Mouse (Mus musculus) spleen, postnatal 14 days (tissue): Measurements from ENCODE around the gene Klk1b5.

Experiments
- DNase-seq, 2 experiments: peaks; one replicate each; pipeline ENCODE4 v3.0.0; 2021 to 2022; ENCODE audit warnings: low spot score in 2 of 2

Klk1b5 gene

DNA sequence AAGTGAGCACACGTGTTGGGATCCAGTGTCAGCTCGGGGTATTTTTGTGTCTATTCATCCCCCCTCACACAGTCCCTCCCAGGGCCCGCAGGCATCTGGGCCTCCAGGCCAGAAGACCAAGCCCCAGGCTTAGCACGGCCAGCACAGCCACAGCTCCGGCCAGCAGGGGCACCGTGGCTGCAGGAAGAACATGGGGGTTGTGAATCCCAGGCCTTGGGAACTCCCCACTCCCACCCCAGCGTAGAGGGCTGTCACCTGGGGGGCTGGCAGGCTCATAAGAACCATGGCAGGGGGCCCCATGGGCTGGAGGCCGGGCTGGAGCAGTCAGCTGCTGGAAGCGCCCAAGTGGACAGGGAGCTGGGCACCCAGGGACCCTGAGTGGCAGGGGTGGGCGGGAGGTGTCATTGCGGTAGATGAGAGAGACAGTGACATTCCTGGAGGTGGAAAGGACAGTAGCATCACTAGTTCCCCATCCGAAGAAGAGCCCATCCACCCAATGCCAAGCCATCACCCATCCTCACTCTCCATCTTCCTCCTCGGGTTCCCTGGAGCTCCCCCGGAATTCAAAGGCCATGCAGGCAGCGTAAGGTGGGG is 37.4 kb downstream of the Klk1b5 start:
- DNase-seq = no peak

DNA sequence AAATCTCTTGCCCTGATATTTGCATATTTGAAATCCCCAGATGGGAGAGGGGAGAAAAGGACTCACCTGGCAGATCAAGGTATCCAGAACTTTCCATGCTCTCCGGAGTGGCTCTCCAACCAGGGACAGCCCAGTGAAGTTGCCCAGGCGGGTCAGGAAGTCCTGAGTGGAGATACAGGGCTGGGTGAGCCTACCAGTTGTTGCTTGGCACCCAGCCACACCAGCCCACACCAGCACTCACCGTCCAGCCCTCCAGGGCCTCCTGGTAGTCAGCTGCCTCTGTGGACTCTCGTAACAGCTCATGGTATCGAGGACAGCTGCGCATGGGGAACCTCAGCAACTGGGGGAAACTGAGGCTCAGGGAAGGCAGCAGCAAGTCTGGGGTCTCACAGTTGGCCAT is 39.2 kb downstream of the Klk1b5 start:
- DNase-seq = no peak

DNA sequence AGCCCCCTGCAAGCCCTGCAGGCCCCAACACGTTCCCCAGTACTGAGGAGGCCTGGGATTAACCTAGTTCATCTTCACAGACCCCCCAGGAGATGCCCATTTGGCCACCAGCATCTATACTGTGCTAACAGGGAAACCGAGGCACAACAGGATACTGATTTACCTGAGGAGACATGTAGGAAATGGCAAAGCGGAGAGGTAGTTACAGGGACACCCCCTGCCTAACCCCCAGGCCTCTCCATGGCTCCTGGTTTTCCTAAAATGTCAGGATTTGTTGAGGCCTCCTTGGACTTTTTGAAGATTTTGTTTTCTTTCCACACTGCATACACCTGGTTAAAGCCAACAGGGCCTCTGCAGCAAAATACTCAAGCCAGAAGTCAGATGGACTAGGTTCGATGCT is 41.5 kb downstream of the Klk1b5 start, which contains the start of gene Acp4:
Gene Acp4, minus strand, starts transcription at position 101 of the 400 bp plus-strand sequence.
- no peak for DNase-seq

DNA sequence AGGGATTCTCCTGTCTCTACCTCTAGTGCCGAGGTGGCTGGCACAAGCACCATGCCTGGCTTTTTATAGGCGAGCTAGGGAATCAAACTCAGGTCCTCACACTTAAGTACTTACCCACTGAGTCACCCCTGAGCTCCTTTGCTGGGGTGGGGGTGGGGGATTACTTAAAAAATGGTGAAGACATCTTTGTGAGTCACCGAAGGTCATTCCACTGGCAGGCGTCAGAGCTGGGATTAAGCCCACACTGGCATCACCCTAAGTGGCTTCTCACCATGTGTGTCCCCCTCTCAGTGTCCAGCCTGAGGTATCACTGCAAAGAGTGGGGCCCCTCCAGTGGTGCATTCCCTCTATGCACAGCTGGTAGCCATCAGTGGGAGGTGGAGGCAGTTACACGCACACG is 44.7 kb downstream of the Klk1b5 start:
- DNase-seq = no peak

DNA sequence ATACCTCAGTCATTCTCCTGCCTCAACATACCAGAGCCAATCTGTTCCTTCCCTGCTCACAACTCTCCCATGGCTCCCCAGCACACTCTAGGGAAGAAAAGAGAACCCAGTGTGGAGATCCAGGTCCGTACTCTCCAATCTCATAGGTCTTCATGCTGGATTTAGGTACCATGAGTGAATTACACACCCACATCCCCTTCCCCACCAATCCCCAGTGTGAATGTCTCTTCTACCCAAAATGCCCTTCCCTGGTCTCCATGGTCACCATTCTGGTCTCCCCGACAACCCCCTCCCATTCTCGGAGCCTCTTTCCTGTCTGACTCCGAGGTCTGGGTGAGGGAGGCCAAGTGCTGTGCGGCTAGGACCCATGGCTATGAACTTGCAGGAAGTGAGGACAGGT is 45.4 kb downstream of the Klk1b5 start, which contains the start of gene Gm15517:
Gene Gm15517, plus strand, starts transcription at position 301 of the 400 bp plus-strand sequence.
- DNase-seq = no peak

DNA sequence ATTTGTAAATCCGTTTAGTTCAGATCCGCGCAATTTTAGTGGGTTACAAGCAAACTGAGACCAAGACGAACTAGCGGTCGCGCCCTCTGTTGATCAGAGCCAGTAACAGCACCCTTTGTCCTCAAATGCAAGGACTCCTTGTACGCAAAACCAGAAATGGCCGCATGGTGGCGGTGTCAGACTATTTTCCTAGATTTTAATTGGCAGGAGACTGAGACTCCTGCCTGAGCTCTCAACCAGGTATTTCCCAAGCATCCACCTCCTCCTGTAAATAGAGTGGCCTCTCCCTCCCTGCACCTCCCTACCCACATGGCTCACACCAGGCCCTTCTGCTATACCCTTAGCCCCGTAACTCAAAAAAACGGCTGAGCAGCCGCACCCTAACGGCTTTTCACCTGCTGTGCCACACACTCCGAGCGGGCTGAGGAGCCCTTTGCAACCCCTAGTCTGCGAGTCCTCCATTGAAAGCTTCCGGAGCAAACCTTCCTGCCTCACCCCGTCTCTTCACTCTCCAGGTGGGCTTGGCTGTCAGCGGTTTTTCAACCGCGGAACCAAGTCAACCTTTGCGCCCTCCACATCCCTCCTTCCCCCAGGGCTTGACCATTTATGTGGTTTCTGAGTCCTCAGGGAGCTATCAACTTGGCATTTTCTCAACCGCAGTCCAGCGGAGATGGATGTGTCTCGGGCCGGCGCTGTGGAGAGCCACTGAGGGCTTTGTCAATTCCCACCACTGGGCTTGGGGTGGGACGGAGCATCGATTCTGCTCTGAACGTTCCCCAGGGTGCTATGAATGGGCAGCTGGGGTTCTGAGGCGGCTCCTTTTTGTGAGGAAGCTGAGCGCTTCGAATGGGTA is 47.3 kb downstream of the Klk1b5 start:
- peak; percentile 82 to 89 for DNase-seq

DNA sequence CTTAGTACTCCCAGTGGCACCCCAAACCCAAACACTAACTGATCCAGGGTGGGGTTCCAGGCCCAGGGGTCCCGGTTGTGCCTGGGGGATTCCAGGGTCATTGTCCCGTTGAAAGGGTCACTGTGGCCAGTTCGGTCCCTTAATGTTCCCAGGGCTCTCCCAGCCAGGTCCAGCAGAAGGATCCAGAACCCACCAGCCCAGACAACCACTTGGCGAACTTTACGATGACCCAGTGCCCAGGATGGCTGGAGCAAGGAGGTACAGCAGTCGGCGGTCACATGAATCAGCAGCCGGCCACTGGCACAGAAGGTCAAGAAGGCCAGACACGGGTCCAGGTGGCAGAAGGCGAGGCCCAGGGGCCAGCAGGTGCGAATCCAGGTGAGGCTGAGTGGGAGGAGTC is 52.4 kb downstream of the Klk1b5 start:
- no peak for DNase-seq

DNA sequence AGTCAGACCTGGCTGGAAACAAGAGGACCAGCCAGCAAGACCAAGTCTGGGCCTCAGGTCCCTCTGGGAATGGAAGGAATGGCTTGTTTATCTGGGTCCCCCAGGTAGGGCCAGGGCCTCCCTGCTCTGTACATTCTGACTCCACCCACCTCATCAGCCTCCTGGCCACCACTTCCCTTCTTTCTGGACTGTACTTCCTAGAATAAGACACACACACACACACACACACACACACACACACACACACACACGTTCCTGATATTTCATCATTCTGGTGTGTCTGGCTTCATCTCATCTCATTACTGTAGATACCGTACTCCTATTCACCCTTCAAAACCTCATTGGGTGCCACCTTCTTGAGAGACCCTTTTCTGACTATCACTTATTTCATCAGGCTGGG is 53.7 kb downstream of the Klk1b5 start:
- no peak for DNase-seq
